Mouse (Mus musculus): Measurements from ENCODE around the gene Hes2. TPM values are rescaled to one million over a fixed set of nuclear protein-coding genes. Genes with fewer than 3 reads are reported as not detected.

Hes2 gene
- polyA plus RNA-seq, 1 experiment from 2014 or later, result 0.23 TPM

DNA sequence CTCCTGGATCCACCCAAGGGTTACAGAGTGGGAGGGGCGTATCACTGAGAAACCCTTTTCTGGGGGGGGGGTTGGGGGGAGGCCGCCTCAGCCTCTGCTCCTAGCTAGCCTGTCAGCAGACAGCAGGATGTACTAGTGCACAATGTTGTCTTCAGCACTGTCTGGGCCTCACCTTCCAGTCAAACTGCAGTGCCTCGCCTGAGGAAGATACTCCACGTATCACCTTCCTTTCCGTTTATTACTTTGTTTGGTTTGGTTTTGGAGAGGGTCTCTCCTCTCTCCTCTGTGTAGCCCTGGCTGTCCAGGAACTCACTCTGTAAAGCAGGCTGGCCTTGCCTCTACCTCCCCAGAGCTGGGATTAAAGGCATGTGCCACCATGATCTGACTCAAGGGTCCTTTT is 25.5 kb upstream of the Hes2 start:
- WGBS, result 61% methylated on average over 5 of the region's 5 CpGs
- H3K4me1 ChIP-seq (replicated peaks), result peaks cover 31% of the 10 kb centered on the region
- H3K9ac ChIP-seq, result no peak overlapping the region
- H3K36me3 ChIP-seq, result no peaks in the 10 kb centered on the region
- no peak overlapping the region for H3K4me2 ChIP-seq
- H3K9me3 ChIP-seq (replicated peaks), result no peaks in the 10 kb centered on the region
- H3K4me3 ChIP-seq, result no peak overlapping the region
- H3K27me3 ChIP-seq, result peaks cover 76% of the 10 kb centered on the region
- H3K27ac ChIP-seq, result no peak overlapping the region
- no peak for ATAC-seq (replicated peaks; ENCODE audit: insufficient number of reproducible peaks, insufficient read depth, low FRiP score, low read depth)

DNA sequence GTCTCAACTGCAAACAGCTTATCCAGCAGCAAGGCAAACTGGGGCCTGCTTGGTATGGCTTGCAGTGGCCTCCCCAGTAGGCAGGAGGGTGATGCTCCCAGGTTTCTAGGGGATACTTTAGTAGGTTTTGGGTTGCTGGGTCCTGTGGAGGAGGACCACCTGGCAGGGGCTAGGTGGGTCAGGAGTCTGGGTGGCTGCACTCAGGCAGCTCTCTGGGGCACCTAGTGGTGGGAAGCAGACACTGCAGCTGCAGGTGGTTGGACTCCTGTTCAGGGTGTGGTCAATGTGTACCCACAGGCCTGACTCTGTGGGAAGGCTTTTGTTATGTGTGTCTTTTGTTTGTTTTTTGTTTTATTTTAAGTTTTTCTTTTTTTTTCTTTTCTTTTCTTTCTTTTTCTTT is 24.2 kb upstream of the Hes2 start:
- no peak overlapping the region for H3K4me3 ChIP-seq
- peaks cover 37% of the 10 kb centered on the region for H3K4me1 ChIP-seq (replicated peaks)
- H3K27ac ChIP-seq, result no peak overlapping the region
- peaks cover 70% of the 10 kb centered on the region for H3K27me3 ChIP-seq
- no peaks in the 10 kb centered on the region for H3K9me3 ChIP-seq (replicated peaks)
- no peak overlapping the region for H3K4me2 ChIP-seq
- H3K9ac ChIP-seq, result no peak overlapping the region
- no peaks in the 10 kb centered on the region for H3K36me3 ChIP-seq
- no peak for ATAC-seq (replicated peaks; ENCODE audit: insufficient number of reproducible peaks, insufficient read depth, low FRiP score, low read depth)

DNA sequence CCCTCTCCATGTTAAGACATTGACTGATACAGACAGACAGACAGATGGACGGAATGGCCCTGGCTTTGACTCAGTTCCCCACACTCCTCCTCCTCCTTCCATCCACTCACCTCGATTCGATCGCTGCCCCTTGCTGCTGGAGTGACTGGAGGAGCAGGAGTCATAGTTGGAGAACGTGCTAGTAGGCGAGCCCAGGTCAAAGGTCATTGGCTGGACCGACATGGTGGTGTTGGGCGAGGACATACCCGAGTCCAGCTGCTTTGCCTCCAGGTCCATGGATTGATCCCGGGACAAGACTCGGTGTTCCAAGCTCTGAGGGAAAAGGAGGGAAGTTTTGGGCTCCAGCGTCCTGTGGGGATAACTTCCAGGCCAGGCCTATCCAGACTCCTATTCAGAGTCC is 23.3 kb upstream of the Hes2 start:
- no peaks in the 10 kb centered on the region for H3K9me3 ChIP-seq (replicated peaks)
- peaks cover 68% of the 10 kb centered on the region for H3K27me3 ChIP-seq
- peaks cover 32% of the 10 kb centered on the region for H3K4me1 ChIP-seq (replicated peaks)
- H3K36me3 ChIP-seq, result no peaks in the 10 kb centered on the region
- no peak overlapping the region for H3K9ac ChIP-seq
- ATAC-seq (replicated peaks; ENCODE audit: insufficient number of reproducible peaks, insufficient read depth, low FRiP score, low read depth), result no peak
- no peak overlapping the region for H3K4me2 ChIP-seq
- no peak overlapping the region for H3K4me3 ChIP-seq
- WGBS, result 78% methylated on average over 12 of the region's 12 CpGs
- H3K27ac ChIP-seq, result no peak overlapping the region

DNA sequence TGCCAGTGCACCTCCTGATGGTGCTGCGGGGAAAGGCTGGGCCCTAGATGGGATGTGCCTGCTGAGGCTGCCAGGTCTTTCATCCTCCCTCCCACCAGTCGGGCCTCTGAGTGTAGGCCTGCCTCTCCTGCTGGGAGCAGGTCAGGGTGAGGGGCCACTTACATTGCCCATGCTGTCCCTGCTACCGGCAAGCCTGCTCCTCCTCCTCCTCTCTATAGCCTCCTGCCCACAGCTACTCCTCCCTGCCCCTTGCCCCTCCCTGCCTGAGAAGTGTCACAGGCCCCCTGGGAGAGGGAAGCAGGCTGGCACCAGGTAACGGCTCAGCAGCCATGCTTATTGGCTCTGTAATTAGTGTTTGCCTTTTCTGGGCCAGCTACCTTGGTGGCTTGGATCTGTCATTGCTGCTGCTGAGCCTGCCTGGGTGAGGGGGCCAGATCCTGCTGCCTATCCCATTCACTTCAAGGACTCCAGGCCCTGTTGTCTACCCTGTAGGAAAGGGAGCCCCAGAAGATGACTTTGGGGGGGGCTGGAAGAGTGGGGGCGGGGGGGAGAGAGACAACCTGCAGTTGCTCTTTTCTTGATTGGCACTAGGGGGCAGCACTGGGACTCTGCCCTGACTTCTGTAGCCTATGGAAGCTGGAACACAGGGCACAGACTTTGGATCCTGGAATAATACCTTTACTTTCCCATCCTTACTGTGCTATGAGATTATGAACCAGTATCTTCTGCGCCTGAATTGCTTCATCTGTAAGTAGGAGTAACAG is 22.4 kb upstream of the Hes2 start:
- Histone ChIP-seq H3K4me3 (no peak overlapping the region), H3K27me3 (peaks cover 67% of the 10 kb centered on the region), H3K36me3 (no peaks in the 10 kb centered on the region), H3K4me1 (replicated peaks) (peaks cover 22% of the 10 kb centered on the region), H3K4me2 (no peak overlapping the region), H3K27ac (no peak overlapping the region), H3K9ac (no peak overlapping the region), H3K9me3 (replicated peaks) (no peaks in the 10 kb centered on the region)
- WGBS, result 38% methylated on average over 6 of the region's 6 CpGs
- ATAC-seq (replicated peaks; ENCODE audit: insufficient number of reproducible peaks, insufficient read depth, low FRiP score, low read depth), result no peak

DNA sequence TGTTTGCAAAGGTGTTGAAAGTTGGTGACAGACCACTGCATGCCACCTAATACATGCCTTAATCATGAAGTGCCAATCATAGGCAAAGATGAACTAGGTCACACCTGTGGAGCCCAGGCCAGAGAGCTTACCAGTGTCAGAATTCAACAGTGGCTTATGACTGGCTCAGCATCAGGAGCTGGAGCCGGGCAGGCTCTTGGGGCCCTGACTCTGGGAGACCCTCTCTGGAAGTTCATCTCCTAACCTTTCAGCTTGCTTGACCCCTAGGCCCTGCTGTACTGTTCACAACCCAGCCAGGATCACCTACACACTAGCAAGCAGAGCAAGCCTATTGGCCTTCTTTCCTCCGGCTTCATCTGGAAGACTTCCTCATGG is 21.8 kb upstream of the Hes2 start:
- Histone ChIP-seq H3K36me3 (no peaks in the 10 kb centered on the region), H3K4me3 (no peak overlapping the region), H3K4me1 (replicated peaks) (peaks cover 17% of the 10 kb centered on the region), H3K4me2 (no peak overlapping the region), H3K27ac (no peak overlapping the region), H3K9me3 (replicated peaks) (no peaks in the 10 kb centered on the region), H3K9ac (no peak overlapping the region), H3K27me3 (peaks cover 66% of the 10 kb centered on the region)
- ATAC-seq (replicated peaks; ENCODE audit: insufficient number of reproducible peaks, insufficient read depth, low FRiP score, low read depth), result no peak
- 92% methylated on average over 2 of the region's 2 CpGs for WGBS

DNA sequence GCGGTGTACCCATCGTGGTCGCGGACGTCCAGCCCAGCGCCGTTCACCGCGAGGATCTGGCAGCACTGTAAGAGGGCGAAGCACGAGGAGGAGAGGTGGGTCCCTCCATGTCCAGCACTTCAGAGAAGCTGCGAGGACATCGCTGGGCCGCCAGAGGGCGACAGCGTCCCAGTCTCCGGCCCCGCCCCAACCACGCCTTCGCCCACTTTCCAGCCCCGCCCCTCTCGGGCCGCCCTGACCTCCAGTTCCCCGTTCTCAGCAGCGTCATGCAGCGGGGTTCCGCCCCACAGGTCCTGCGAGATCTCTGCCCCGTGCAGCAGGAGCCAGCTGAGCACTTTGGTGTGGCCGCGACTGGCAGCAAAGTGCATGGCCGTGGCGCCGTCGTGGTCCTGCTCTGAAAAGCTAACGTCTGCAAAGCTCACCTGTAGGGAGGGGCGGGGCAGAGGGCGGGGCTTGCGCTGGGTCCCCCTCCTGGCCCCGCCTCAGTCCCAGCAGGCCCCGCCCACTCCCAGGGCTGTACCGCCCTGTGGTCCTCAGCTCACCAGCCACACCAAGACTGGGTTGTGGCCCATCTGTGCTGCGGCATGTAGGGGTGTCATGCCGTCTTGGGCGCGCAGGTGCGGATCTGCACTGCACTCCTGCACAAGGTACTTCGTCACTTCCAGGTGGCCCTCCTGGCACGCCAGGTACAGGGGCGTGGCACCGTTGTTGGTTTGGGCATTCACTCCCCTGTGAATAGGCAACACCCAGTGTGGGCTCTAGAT is 20.0 kb upstream of the Hes2 start:
- peak; percentile 83 for ATAC-seq (replicated peaks; ENCODE audit: insufficient number of reproducible peaks, insufficient read depth, low FRiP score, low read depth)
- Histone ChIP-seq H3K27me3 (peaks cover 49% of the 10 kb centered on the region), H3K4me2 (peak overlapping the region; percentile 84), H3K4me3 (peak overlapping the region; percentile 54), H3K36me3 (no peaks in the 10 kb centered on the region), H3K27ac (no peak overlapping the region), H3K4me1 (replicated peaks) (peaks cover 10% of the 10 kb centered on the region), H3K9me3 (replicated peaks) (no peaks in the 10 kb centered on the region), H3K9ac (no peak overlapping the region)
- WGBS, result 3% methylated on average over 51 of the region's 51 CpGs

DNA sequence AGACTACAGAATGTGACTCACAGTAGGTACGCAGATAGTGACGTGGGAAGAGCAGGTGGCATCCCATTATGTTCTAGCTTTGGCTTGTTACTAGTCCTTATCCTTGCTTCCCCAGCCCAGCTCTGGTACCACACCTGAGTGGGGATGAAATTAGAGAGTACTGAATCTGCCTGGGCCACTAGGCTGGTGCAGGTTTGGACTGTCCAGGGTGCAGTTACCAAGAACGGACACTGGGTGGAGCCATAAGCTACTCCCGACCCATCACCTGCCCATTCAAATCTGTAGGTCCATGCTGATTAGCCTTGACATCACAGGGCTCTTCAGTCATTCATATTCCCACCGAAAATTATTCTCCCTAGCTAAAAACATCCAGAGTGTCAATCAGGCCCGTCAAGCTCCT is 18.2 kb upstream of the Hes2 start:
- Histone ChIP-seq H3K9ac (no peak overlapping the region), H3K27ac (no peak overlapping the region), H3K36me3 (no peaks in the 10 kb centered on the region), H3K27me3 (peaks cover 40% of the 10 kb centered on the region), H3K9me3 (replicated peaks) (no peaks in the 10 kb centered on the region), H3K4me2 (no peak overlapping the region), H3K4me3 (no peak overlapping the region), H3K4me1 (replicated peaks) (peaks cover 10% of the 10 kb centered on the region)
- WGBS, result 30% methylated on average over 6 of the region's 6 CpGs
- no peak for ATAC-seq (replicated peaks; ENCODE audit: insufficient number of reproducible peaks, insufficient read depth, low FRiP score, low read depth)

DNA sequence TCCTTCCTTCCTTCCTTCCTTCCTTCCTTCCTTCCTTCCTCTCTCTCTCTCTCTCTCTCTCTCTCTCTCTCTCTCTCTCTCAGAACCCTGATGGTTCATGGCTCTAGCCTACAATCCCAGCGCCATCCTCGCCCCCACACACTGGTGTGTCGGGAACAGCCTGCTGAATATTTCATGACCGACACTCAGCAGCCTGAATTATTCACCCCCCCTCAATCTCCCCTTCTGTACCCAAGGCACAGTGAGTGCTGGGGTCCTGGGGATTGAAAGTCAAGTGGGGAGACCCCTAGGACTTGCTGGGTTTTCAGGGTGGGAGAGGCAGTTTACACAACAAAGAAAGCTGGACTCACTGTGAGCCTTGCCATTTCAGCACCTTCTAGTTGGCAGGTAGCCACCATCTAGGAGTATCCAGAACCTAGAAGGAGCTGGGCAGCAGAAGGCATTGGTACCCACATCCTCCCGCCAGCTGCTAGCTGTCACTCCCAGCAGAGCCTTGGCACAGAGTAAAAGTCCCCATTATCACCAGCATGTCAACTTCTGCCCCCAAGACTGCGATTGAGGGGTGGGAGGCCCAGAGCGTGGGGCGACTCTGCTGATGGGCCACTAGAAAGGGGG is 17.0 kb upstream of the Hes2 start:
- H3K27ac ChIP-seq, result no peak overlapping the region
- H3K36me3 ChIP-seq, result no peaks in the 10 kb centered on the region
- H3K9me3 ChIP-seq (replicated peaks), result no peaks in the 10 kb centered on the region
- no peak for ATAC-seq (replicated peaks; ENCODE audit: insufficient number of reproducible peaks, insufficient read depth, low FRiP score, low read depth)
- no peak overlapping the region for H3K4me3 ChIP-seq
- WGBS, result 67% methylated on average over 8 of the region's 8 CpGs
- peaks cover 10% of the 10 kb centered on the region for H3K4me1 ChIP-seq (replicated peaks)
- no peak overlapping the region for H3K9ac ChIP-seq
- peaks cover 35% of the 10 kb centered on the region for H3K27me3 ChIP-seq
- no peak overlapping the region for H3K4me2 ChIP-seq

DNA sequence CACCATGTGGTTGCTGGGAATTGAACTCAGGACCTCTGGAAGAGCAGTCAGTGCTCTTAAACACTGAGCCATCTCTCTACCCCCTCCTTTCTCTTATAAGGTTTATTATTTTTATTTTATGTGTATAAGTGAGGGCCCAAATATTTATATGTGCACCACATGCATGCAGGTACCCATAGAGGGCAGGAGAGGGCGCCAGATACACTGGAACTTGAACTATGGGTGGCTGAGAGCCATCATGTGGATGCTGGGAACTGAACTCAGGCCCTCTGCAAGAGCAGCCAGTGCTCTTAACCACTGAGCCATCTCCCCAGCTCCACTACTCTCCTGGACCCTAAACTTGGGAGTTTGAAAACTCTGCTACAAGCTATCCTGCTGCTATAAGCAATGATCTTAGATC is 15.0 kb upstream of the Hes2 start:
- H3K9ac ChIP-seq, result no peak overlapping the region
- H3K4me2 ChIP-seq, result no peak overlapping the region
- H3K27ac ChIP-seq, result no peak overlapping the region
- 38% methylated on average over 1 of the region's 1 CpGs for WGBS
- ATAC-seq (replicated peaks; ENCODE audit: insufficient number of reproducible peaks, insufficient read depth, low FRiP score, low read depth), result no peak
- H3K4me3 ChIP-seq, result no peak overlapping the region
- peaks cover 5% of the 10 kb centered on the region for H3K4me1 ChIP-seq (replicated peaks)
- no peaks in the 10 kb centered on the region for H3K36me3 ChIP-seq
- peaks cover 33% of the 10 kb centered on the region for H3K27me3 ChIP-seq
- no peaks in the 10 kb centered on the region for H3K9me3 ChIP-seq (replicated peaks)

DNA sequence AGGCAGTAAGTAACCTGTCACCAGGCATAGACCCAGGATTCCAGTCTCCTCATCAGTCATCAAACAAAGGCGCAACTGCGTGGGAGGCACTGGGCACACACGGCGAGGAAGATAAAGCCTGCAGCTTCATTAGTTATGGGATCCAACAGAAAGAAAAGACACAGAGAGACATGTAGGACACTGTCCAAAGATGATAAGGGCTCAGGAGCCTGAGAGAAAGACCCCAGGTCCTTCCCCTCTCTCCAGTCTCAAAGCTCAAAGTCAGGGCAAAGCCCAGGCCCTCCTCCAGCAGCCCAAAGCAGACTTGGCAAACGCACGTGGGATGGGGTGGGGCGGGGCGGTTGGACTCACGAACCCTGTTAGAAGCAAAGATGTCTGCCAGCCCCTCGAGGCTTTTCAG is 13.2 kb upstream of the Hes2 start:
- H3K36me3 ChIP-seq, result no peaks in the 10 kb centered on the region
- peaks cover 38% of the 10 kb centered on the region for H3K27me3 ChIP-seq
- H3K4me3 ChIP-seq, result no peak overlapping the region
- H3K4me1 ChIP-seq (replicated peaks), result no peaks in the 10 kb centered on the region
- H3K9me3 ChIP-seq (replicated peaks), result no peaks in the 10 kb centered on the region
- H3K4me2 ChIP-seq, result no peak overlapping the region
- no peak for ATAC-seq (replicated peaks; ENCODE audit: insufficient number of reproducible peaks, insufficient read depth, low FRiP score, low read depth)
- no peak overlapping the region for H3K27ac ChIP-seq
- 62% methylated on average over 10 of the region's 10 CpGs for WGBS
- H3K9ac ChIP-seq, result no peak overlapping the region

DNA sequence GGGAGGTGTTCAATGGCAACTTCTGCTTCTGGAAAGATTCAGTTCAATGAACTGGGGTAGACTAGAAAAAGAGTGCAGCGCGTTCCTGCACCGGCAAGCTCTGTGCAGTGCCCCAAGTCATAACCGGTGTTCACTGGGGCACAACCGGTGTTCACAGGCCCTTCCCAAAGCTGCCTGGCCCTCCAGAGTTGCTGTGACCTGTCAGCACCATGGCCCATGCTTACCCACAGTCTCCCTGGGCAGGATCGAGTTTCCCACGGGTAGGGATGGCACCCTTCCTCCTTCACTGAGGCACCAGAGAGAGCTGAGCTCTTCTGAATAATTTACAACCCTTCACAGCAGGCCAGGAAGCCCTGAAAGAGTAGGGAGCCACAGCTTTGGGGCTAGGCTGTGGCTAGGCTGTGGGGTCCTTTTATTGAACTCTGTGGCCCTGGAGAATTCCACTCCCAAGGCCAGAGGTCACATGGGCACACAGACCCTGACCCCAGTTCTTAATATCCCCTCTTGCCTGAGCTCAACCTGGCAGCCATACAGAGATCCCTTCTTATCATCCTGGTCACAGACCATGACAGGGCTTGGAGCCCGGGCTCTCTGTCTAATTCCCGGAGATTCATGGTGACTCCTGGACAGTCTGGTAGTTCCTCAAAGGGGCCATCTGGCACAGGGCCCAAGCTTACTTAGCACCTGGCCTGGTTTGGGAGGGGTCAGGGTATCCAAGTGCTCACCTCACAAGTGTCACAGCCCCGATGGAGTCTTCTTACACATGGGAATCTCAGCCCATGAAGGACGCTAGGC is 12.4 kb upstream of the Hes2 start:
- 61% methylated on average over 11 of the region's 11 CpGs for WGBS
- Histone ChIP-seq H3K4me1 (replicated peaks) (no peaks in the 10 kb centered on the region), H3K9me3 (replicated peaks) (no peaks in the 10 kb centered on the region), H3K36me3 (no peaks in the 10 kb centered on the region), H3K4me2 (no peak overlapping the region), H3K27me3 (peaks cover 38% of the 10 kb centered on the region), H3K4me3 (no peak overlapping the region), H3K9ac (no peak overlapping the region), H3K27ac (no peak overlapping the region)
- ATAC-seq (replicated peaks; ENCODE audit: insufficient number of reproducible peaks, insufficient read depth, low FRiP score, low read depth), result peak; percentile 32; the same call in 1 of the 2 replicates

Data from heart, embryonic 15.5 days (tissue).